Mouse (Mus musculus) intestine, postnatal 0 days (tissue): Measurements from ENCODE around the gene Itpr1. TPM values are rescaled to one million over a fixed set of nuclear protein-coding genes. Genes with fewer than 3 reads are reported as not detected.

ENCODE experiments used
- ATAC-seq: fragments of 200-750 bp; cut with Nextera tagmentation; 2 replicates; pipeline ENCODE4 v1.8.0; 2017; ENCODE audit warnings: mild to moderate bottlenecking, moderate TSS enrichment, moderate library complexity
- H3K27ac ChIP-seq: fragments of 300-500 bp; sonication (generic); 2 replicates; pipeline ENCODE4 v1.5.1; 2014; ENCODE audit warnings: mild to moderate bottlenecking, low read depth, low read length, moderate library complexity
- H3K27me3 ChIP-seq: fragments of 300-500 bp; sonication (generic); replicated peaks from 2 replicates; pipeline ENCODE4 v1.6.1; 2014; ENCODE audit warnings: low read length, mixed read lengths; ENCODE audit not compliant: control insufficient read depth, insufficient read depth
- H3K36me3 ChIP-seq: fragments of 300-500 bp; sonication (generic); 2 replicates; pipeline ENCODE4 v1.6.1; 2014; ENCODE audit warnings: mild to moderate bottlenecking, moderate library complexity; ENCODE audit not compliant: control insufficient read depth, insufficient read depth
- H3K4me1 ChIP-seq: fragments of 300-500 bp; sonication (generic); replicated peaks from 2 replicates; pipeline ENCODE4 v1.6.1; 2014; ENCODE audit warnings: antibody characterized with exemption, low read length, mixed read lengths; ENCODE audit not compliant: control insufficient read depth, insufficient read depth
- H3K4me2 ChIP-seq: fragments of 300-500 bp; sonication (generic); replicated peaks from 2 replicates; pipeline ENCODE4 v1.6.1; 2014; ENCODE audit warnings: low read depth, mild to moderate bottlenecking, moderate library complexity
- H3K4me3 ChIP-seq: fragments of 300-500 bp; sonication (generic); 2 replicates; pipeline ENCODE4 v1.5.1; 2014; ENCODE audit warnings: low read depth, low read length
- H3K9ac ChIP-seq: fragments of 300-500 bp; sonication (generic); 2 replicates; pipeline ENCODE4 v1.6.1; 2014; ENCODE audit warnings: mild to moderate bottlenecking, low read depth, low read length
- H3K9me3 ChIP-seq: fragments of 300-500 bp; sonication (generic); 2 replicates; pipeline ENCODE4 v1.6.1; 2016; ENCODE audit warnings: mixed run types; ENCODE audit not compliant: control insufficient read depth
- CTCF ChIP-seq: sonication (generic); IDR thresholded peaks from 2 replicates; pipeline ENCODE4 v1.5.1; 2016; ENCODE audit warnings: low read depth, mild to moderate bottlenecking, control low read depth, antibody characterized with exemption, moderate library complexity
- WGBS: fragments of 180-500 bp; shearing (Covaris S2); extraction: QIAGEN DNeasy Blood & Tissue Kit; methylation state at CpG from one replicate; pipeline ENCODE4 v1.1.7; 2014; 5-methylcytosine and 5-hydroxymethylcytosine counted together
- polyA plus RNA-seq: library from polyadenylated mRNA; unstranded; fragments of >200 nt; fragmentation: Nextera tagmentation; extraction: Ambion mirVana; gene quantifications from 2 replicates; pipeline ENCODE4 v1.2.1, GENCODE M21; 2015

Gene Itpr1
- polyA plus RNA-seq, 1 experiment from 2014 or later: 6.4 TPM

- H3K9me3 ChIP-seq: no peaks in the 10 kb centered on the region
- no peaks in the 10 kb centered on the region for H3K27me3 ChIP-seq
- H3K4me1 ChIP-seq: no peaks in the 10 kb centered on the region
- ATAC-seq: no peak
- 54% methylated on average over 4 of the region's 4 CpGs for WGBS
- H3K4me2 ChIP-seq: no peak overlapping the region
- H3K9ac ChIP-seq: no peak overlapping the region
- peak; percentile 25; the same call in 1 of the 2 replicates for TF ChIP-seq CTCF
- no peak overlapping the region for H3K4me3 ChIP-seq
- no peak overlapping the region for H3K27ac ChIP-seq
- H3K36me3 ChIP-seq: no peaks in the 10 kb centered on the region
Measured at GRCm38 (mm10) chr6:108316268-108316824, 103.5 kb downstream of the Itpr1 start.

GRCm38 (mm10) chr6:108316951-108317350 lies 104.1 kb downstream of the Itpr1 start:
- Histone ChIP-seq H3K4me2 (no peak overlapping the region), H3K27ac (no peak overlapping the region), H3K36me3 (no peaks in the 10 kb centered on the region), H3K9me3 (no peaks in the 10 kb centered on the region), H3K4me1 (no peaks in the 10 kb centered on the region), H3K4me3 (no peak overlapping the region), H3K27me3 (no peaks in the 10 kb centered on the region), H3K9ac (no peak overlapping the region)
- 37% methylated on average over 1 of the region's 1 CpGs for WGBS
- TF ChIP-seq CTCF: no peak
- no peak for ATAC-seq

- ATAC-seq: no peak
- 68% methylated on average over 2 of the region's 2 CpGs for WGBS
- no peak overlapping the region for H3K4me2 ChIP-seq
- H3K4me1 ChIP-seq: no peaks in the 10 kb centered on the region
- no peak for TF ChIP-seq CTCF
- H3K36me3 ChIP-seq: no peaks in the 10 kb centered on the region
- H3K9me3 ChIP-seq: no peaks in the 10 kb centered on the region
- no peak overlapping the region for H3K27ac ChIP-seq
- no peak overlapping the region for H3K9ac ChIP-seq
- H3K27me3 ChIP-seq: no peaks in the 10 kb centered on the region
- no peak overlapping the region for H3K4me3 ChIP-seq
Measured at GRCm38 (mm10) chr6:108321653-108322052, 108.8 kb downstream of the Itpr1 start.

GRCm38 (mm10) chr6:108324464-108325025 lies 111.6 kb downstream of the Itpr1 start:
- Histone ChIP-seq H3K9ac (no peak overlapping the region), H3K27ac (no peak overlapping the region), H3K36me3 (no peaks in the 10 kb centered on the region), H3K4me1 (no peaks in the 10 kb centered on the region), H3K4me3 (no peak overlapping the region), H3K9me3 (no peaks in the 10 kb centered on the region), H3K27me3 (no peaks in the 10 kb centered on the region), H3K4me2 (no peak overlapping the region)
- ATAC-seq: no peak
- TF ChIP-seq CTCF: no peak
- 76% methylated on average over 6 of the region's 6 CpGs for WGBS

- Histone ChIP-seq H3K4me1 (no peaks in the 10 kb centered on the region), H3K36me3 (no peaks in the 10 kb centered on the region), H3K27ac (no peak overlapping the region), H3K9ac (no peak overlapping the region), H3K4me2 (no peak overlapping the region), H3K9me3 (no peaks in the 10 kb centered on the region), H3K4me3 (no peak overlapping the region), H3K27me3 (no peaks in the 10 kb centered on the region)
- no peak for TF ChIP-seq CTCF
- no peak for ATAC-seq
- 93% methylated on average over 10 of the region's 10 CpGs for WGBS
Measured at GRCm38 (mm10) chr6:108325400-108325799, 112.5 kb downstream of the Itpr1 start.

GRCm38 (mm10) chr6:108325948-108326411 lies 113.1 kb downstream of the Itpr1 start:
- no peaks in the 10 kb centered on the region for H3K9me3 ChIP-seq
- WGBS: 88% methylated on average over 12 of the region's 12 CpGs
- TF ChIP-seq CTCF: no peak
- H3K36me3 ChIP-seq: no peaks in the 10 kb centered on the region
- H3K27ac ChIP-seq: no peak overlapping the region
- no peak overlapping the region for H3K9ac ChIP-seq
- no peak overlapping the region for H3K4me2 ChIP-seq
- ATAC-seq: no peak
- H3K27me3 ChIP-seq: no peaks in the 10 kb centered on the region
- H3K4me3 ChIP-seq: no peak overlapping the region
- H3K4me1 ChIP-seq: no peaks in the 10 kb centered on the region

GRCm38 (mm10) chr6:108326751-108327161 lies 113.9 kb downstream of the Itpr1 start:
- H3K4me3 ChIP-seq: no peak overlapping the region
- H3K4me1 ChIP-seq: no peaks in the 10 kb centered on the region
- H3K36me3 ChIP-seq: no peaks in the 10 kb centered on the region
- no peak overlapping the region for H3K9ac ChIP-seq
- ATAC-seq: no peak
- WGBS: 65% methylated on average over 10 of the region's 10 CpGs
- TF ChIP-seq CTCF: no peak
- no peak overlapping the region for H3K27ac ChIP-seq
- H3K4me2 ChIP-seq: no peak overlapping the region
- H3K27me3 ChIP-seq: no peaks in the 10 kb centered on the region
- no peaks in the 10 kb centered on the region for H3K9me3 ChIP-seq
